Mouse (Mus musculus) Patski (cell line): ENCODE data around the gene Tada3. TPM values are rescaled to one million over a fixed set of nuclear protein-coding genes. Genes with fewer than 3 reads are reported as not detected.

Experiments
- ATAC-seq: fragments of 100-300 bp; one replicate; pipeline ENCODE4 v1.8.0; 2021
- CTCF ChIA-PET: fragments of 350-600 bp; sonication (Branson Sonifier 250); formaldehyde crosslinking; loops from one replicate; lab custom pipeline; 2022; ENCODE audit warnings: inconsistent platforms; lab: Charles Lee
- POLR2A ChIA-PET: fragments of 350-600 bp; sonication (Branson Sonifier 250); formaldehyde crosslinking; loops from one replicate; lab custom pipeline; 2022; ENCODE audit warnings: antibody characterized with exemption, inconsistent platforms; lab: Charles Lee
- DNase-seq: peaks from one replicate; pipeline ENCODE4 v3.0.0-alpha.2; 2011; ENCODE audit warnings: low read depth, low spot score
- H3K27me3 ChIP-seq: fragments of 371-371 bp; one replicate; pipeline ENCODE4 v1.5.1; 2021
- CTCF ChIP-seq: fragments of 100-300 bp; IDR thresholded peaks from one replicate; pipeline ENCODE4 v1.5.1; 2021
- in situ Hi-C: fragments of 300-500 bp; cut with MboI; formaldehyde crosslinking; loops from 3 replicates; pipeline ENCODE4 v1.11.1; 2018; ENCODE audit warnings: low pct_unique_long_range_greater_than_20kb, mixed read lengths
- polyA plus RNA-seq: library from polyadenylated mRNA; unstranded; gene quantifications from one replicate; pipeline ENCODE4 v1.2.3, GENCODE M21; 2021

The Tada3 gene
- polyA plus RNA-seq, 1 experiment from 2014 or later = 53.0 TPM

DNA sequence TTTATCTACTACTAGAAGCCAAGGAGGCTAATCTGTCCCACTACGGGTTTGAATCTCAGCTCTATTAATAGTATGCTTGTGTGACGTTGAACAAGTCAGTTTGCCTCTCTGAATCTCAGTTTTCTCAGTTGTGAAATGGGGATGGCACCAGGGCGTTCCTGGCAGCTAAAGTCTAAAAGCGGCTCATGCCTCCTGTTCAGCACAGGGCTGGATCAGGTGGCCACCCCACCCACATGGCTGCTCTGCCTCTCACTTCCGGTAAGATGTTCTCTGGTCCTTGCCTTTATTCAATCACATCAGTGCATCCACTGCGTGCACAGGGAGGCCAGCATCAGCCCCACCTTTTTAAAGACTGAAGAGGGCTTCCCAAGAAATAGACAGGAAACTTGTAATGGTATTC is 27.8 kb upstream of the Tada3 start:
- no peak for ATAC-seq
- no peaks in the 10 kb centered on the region for H3K27me3 ChIP-seq
- no peak for TF ChIP-seq CTCF
- ChIA-PET CTCF (interaction anchor here (0.7 to 2.5 kb wide), 3 partner anchors 15 to 65 kb away, joined by 3 to 6 read pairs (median 3); no protein-coding TSS in a partner anchor), POLR2A (interaction anchor here (0.7 to 0.9 kb wide), 2 partner anchors 14 to 15 kb away, joined by 3 to 4 read pairs; partner anchors contain the start of gene Rpusd3)
- no peak for DNase-seq
- in situ Hi-C loops = no loop called here

DNA sequence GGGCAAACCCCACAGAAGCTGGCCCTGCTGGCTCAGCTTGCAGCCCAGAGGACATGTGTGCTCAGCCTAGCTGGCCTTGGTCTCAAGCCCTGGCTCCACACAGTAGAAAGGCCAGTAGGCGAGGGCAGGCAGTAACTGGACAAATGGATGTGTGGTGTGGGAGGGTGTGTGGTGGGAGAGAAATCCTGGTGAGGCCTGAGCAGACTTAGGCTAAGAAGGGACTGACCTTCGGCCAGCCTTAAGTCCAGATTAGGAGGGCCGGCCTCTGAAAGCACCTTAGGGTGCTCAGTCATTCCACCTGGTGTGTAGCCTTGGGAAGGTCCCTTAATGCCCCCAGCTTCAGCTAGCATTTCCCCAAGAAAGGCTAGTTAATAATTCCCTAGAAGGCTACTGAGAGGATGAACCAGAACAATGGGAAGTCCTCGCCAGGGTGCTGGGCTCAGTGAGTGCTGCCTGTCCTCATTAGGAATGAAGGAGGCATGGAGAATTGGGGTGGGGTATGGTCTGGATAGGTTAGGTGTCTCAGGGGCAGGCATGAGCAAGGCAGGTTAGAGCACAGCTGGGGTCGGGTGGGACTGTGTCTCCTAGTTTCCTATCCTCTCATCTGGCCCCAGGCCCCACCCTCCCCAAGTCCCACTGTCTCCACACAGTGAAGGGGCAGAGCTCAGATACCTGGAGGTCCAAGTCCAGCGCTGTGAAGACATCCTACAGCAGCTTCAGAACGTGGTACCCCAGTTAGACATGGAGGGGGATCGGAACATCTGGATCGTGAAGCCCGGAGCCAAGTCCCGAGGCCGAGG is 27.2 kb upstream of the Tada3 start:
- POLR2A ChIA-PET = interaction anchor here (0.9 kb wide), 1 partner anchor 15 kb away, joined by 4 read pairs; no protein-coding TSS in a partner anchor
- no peak for TF ChIP-seq CTCF
- in situ Hi-C loops = no loop called here
- no peaks in the 10 kb centered on the region for H3K27me3 ChIP-seq
- ATAC-seq = peak; percentile 72
- CTCF ChIA-PET = interaction anchor here (0.7 to 2.5 kb wide), 3 partner anchors 15 to 65 kb away, joined by 3 to 6 read pairs (median 3); no protein-coding TSS in a partner anchor
- DNase-seq = peak; percentile 19

DNA sequence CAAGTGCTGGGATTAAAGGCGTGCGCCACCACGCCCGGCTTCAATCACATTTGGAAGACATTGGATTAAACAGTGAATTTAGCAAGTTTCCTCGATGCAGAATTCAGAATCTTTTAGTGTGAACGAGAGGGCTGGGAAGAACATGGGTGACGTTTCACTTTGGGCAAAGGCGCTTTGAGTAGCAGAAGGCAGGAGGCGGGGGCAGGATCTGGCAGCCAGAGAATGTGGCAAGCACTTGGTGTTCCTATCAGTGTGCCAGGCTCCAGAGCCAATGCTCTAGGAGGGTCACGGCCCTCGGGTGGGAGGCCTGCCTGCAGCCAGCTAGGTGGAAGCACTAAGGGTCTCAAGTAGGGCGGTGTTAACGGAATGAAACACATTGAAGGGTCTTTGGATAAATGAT is 24.4 kb upstream of the Tada3 start:
- no peak for TF ChIP-seq CTCF
- CTCF ChIA-PET = interaction anchor here (1.4 to 1.8 kb wide), 2 partner anchors 10 to 11 kb away, joined by 3 to 5 read pairs; no protein-coding TSS in a partner anchor
- ATAC-seq (no peak), DNase-seq (no peak)
- in situ Hi-C loops = no loop called here
- POLR2A ChIA-PET = no interaction called here
- H3K27me3 ChIP-seq = no peaks in the 10 kb centered on the region

DNA sequence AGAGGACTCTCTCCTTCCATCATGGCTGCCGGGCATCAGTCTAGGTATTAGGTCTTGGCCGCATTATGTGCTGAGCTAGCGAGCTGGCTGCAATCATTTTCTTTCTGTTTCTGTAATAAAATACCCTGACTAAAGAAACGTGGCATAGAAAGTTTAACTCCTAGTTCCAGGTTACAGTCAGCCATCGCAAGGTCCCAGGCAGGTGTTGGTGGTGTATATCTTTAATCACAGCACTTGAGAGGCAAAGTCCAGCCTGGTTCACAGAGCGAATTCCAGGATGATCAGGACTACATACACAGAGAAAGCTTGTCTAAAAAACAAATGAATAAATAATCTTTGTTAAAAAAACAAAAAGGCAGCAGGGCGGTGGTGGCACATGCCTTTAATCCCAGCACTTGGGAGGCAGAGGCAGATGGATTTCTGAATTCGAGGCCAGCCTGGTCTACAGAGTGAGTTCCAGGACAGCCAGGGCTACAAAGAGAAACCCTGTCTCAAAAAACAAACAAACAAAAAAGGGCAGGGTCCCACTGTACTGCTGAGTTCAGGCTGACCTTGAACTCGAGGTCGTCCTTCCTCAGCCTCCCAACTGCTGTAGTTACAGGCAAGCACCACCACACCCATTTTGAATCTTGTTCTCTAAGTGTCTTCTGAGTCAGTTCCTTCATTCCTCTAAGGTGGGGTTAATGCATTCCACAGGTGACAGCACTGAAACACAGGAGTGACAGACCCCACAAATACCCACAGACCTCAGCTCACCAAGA is 18.8 kb upstream of the Tada3 start:
- no peak for DNase-seq
- in situ Hi-C loops = no loop called here
- CTCF ChIA-PET = no interaction called here

DNA sequence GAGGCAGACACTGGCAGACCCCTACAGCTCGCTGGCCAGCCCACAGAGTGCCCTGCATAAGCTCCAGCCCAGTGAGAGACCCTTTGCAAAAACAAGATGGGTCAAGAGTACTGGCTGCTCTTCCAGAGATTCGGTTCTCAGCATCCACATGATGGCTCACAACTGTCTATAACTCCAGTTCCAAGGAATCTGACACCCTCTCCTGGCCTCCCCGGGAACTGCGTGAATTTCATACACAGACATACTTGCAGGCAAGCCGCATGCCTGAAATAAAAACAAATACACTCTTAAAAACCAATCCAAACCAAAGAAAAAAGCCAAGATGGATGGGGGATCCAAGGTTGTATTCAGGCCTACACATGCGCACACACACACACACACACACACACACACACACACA is 17.8 kb upstream of the Tada3 start:
- H3K27me3 ChIP-seq = no peaks in the 10 kb centered on the region
- in situ Hi-C loops = no loop called here
- DNase-seq (no peak), ATAC-seq (no peak)
- CTCF ChIA-PET = no interaction called here
- TF ChIP-seq CTCF = no peak
- POLR2A ChIA-PET = interaction anchor here (0.6 kb wide), 1 partner anchor 13 kb away, joined by 3 read pairs; no protein-coding TSS in a partner anchor

More for the DNA sequence above, 18.8 kb upstream of the Tada3 start:
- POLR2A ChIA-PET = no interaction called here
- TF ChIP-seq CTCF = no peak
- no peaks in the 10 kb centered on the region for H3K27me3 ChIP-seq
- no peak for ATAC-seq

DNA sequence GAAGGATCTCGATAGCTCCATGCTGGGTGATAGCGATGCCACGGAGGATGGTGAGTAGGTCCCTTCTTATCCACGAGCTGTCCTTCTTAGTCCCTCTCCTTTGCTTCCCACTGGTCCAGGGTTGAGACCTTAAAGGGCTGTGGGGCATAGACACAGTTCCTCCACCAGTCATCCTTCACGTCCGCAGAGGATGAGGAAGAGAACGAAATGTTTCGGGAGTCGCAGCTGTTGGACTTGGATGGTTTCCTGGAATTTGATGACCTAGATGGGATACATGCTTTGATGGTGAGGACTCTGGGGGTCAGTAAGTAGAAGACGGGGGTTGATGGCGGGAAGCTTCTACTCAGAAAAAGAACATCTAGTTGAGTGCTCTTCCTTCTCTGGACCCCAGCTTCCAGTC is 17.1 kb upstream of the Tada3 start:
- TF ChIP-seq CTCF = no peak
- CTCF ChIA-PET = no interaction called here
- POLR2A ChIA-PET = no interaction called here
- ATAC-seq (no peak), DNase-seq (no peak)
- in situ Hi-C loops = no loop called here
- no peaks in the 10 kb centered on the region for H3K27me3 ChIP-seq

DNA sequence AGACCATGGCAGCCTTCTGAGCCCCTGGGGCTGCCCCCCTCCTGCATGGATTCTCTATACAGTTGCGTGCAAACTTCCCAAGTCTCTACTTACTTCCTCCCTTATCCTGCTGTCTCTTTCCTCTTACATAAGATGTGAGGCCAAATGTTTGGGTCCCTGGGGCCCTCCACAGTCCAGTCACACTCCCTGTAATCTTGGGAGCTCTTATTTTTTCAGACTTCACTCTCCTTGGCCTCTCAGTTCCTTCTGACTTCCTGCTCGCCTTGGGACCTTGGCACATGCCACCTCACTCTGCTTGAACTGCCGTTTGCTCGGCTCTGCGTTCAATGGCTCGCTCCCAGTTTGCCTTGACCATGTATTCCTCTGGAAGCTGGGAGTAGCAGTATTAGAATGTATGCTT is 16.3 kb upstream of the Tada3 start:
- TF ChIP-seq CTCF = no peak
- no peak for DNase-seq
- ATAC-seq = no peak
- CTCF ChIA-PET = no interaction called here
- in situ Hi-C loops = no loop called here
- POLR2A ChIA-PET = no interaction called here
- H3K27me3 ChIP-seq = no peaks in the 10 kb centered on the region

DNA sequence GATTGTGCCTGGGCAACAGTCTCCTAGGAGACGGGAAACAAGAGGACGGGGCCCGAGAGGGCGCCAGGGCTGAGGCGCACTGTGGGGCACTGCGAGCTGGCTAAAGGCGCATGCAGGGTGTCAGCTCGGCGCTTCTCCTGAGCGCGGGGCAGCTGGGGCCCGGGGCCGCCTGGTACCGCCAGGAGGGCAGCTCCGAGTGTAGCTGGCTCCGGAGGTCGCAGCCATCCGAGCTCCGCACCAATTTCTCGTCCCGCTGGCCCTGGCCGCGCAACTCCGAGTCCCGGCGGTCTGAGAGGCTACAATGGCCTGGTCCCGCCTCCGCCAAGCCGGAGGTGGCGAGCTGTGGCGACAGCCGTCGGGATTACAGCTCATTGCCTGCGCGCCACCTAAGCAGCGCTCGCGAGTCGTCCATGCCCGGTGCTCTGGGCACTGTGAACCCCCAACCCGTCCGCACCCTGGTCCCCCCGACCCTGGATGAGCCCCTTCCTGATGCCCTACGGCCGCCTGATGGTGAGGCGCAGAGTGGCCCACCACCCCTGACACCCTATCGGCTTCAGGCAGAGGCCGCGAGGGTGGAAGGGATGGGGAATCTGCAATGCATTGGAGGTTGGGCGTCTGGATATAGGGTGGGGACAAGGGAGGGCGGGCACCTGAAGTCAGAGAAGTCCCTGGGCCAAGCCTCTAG is 14.8 kb upstream of the Tada3 start:
- DNase-seq (no peak), ATAC-seq (no peak)
- CTCF ChIA-PET = interaction anchor here (0.9 to 1.4 kb wide), 3 partner anchors 10 to 178 kb away, joined by 3 to 5 read pairs (median 3); no protein-coding TSS in a partner anchor
- in situ Hi-C loops = no loop called here
- no peaks in the 10 kb centered on the region for H3K27me3 ChIP-seq
- TF ChIP-seq CTCF = no peak
- POLR2A ChIA-PET = interaction anchor here (1.6 kb wide), 1 partner anchor 24 kb away, joined by 3 read pairs; no protein-coding TSS in a partner anchor

DNA sequence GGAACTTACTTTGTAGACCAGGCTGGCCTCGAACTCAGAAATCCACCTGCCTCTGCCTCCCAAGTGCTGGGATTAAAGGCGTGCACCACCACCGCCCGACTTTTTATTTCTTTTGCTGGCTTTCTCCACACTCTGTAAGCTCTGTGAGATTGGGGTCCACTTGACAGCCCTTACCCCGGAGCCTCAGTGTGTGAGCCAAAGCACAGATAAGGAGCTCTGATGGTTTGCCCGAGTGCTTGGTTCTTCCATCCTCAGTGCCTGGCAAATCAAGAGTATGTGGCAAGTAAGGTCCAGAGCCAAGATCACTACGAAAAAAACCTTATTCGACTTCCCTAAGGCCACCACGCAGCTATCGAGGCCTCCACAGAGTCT is 14.3 kb upstream of the Tada3 start:
- no peaks in the 10 kb centered on the region for H3K27me3 ChIP-seq
- TF ChIP-seq CTCF = no peak
- ATAC-seq (no peak), DNase-seq (no peak)
- ChIA-PET POLR2A (interaction anchor here (1.6 kb wide), 1 partner anchor 23 kb away, joined by 3 read pairs; no protein-coding TSS in a partner anchor), CTCF (interaction anchor here (0.9 to 1.4 kb wide), 2 partner anchors 10 to 179 kb away, joined by 3 to 5 read pairs; no protein-coding TSS in a partner anchor)
- in situ Hi-C loops = no loop called here

DNA sequence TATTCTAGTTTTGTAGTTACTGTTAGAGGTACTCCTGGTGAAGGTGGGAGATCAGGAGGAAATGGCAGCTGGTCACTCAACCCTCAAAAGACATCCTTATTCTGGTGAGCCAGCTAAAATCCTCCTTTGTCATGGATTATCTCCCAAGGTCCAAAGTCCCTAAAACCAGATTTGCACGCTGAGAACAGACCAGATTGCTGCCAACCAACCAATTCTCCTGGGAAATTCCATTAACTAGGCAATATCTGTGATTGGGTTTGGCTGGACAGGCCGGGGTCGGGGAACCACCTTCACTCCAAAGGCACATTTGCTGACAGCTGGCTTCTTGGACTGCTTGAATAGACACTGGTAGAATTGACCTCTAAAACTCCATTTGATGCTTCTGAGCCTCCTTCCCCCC is 13.0 kb upstream of the Tada3 start:
- POLR2A ChIA-PET = interaction anchor here (1.0 to 1.6 kb wide), 3 partner anchors 12 to 22 kb away, joined by 3 to 4 read pairs (median 3); no protein-coding TSS in a partner anchor
- in situ Hi-C loops = no loop called here
- no peak for TF ChIP-seq CTCF
- no peaks in the 10 kb centered on the region for H3K27me3 ChIP-seq
- ATAC-seq (no peak), DNase-seq (no peak)
- CTCF ChIA-PET = interaction anchor here (0.9 to 1.3 kb wide), 4 partner anchors 9 to 16 kb away, joined by 3 read pairs; no protein-coding TSS in a partner anchor
